Mouse (Mus musculus): Measurements from ENCODE around the gene Gnl2.
A peak's percentile ranks its signal among the peaks of the same experiment; 100 is the strongest.

Gene Gnl2

DNA sequence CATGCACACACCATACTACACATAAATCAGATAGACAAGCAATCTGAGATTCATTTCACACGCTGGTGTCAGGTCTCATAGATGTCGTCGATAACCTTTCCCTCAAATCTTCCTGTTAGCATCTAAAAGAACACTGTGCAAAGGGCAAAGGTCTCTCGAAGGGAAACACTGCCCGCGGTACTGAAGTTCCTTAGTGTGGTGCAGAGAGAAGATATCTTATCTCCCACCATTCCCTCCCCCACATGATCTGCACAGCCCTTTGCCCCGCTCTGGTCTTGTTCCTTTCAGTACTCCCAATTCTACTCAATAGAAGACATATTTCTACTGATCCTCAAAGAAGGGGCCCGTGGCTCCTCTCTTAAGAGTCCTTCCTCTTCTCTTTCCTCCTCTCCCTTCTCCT, 13.4 kb upstream of the Gnl2 start:
- DNase-seq (ENCODE audit: inconsistent ontology term), result no peak

DNA sequence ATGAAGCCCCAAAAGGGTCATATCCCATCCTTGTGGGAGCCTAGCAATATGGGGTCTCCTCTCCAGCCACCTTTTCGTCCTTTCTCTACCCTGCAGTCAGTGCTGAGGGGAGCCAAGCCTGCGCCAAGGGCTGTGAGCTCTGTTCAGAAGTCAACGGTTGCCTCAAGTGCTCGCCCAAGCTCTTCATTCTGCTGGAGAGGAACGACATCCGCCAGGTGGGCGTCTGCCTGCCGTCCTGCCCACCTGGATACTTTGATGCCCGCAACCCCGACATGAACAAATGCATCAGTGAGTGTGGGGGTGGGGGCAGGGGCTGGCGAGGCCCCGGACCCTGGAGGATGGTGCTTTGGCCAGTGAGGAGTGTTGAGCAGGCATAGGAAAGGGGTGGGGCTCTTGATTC, 11.5 kb upstream of the Gnl2 start:
- no peak for DNase-seq (ENCODE audit: inconsistent ontology term)

DNA sequence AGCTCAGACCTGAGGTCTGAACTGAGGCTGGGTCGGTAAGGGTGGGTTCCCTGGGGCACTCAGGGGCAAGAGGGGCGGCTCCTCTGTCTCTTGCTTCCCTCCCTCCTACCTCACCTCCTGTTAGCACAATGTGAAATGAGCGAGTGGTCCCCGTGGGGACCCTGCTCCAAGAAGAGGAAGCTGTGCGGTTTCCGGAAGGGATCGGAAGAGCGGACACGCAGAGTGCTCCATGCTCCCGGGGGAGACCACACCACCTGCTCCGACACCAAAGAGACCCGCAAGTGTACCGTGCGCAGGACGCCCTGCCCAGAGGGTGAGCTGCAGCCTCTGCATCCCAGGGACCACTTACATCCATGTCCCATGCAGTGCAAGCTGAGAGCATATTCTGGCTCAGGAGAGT, 8.9 kb upstream of the Gnl2 start:
- no peak for DNase-seq (ENCODE audit: inconsistent ontology term)

DNA sequence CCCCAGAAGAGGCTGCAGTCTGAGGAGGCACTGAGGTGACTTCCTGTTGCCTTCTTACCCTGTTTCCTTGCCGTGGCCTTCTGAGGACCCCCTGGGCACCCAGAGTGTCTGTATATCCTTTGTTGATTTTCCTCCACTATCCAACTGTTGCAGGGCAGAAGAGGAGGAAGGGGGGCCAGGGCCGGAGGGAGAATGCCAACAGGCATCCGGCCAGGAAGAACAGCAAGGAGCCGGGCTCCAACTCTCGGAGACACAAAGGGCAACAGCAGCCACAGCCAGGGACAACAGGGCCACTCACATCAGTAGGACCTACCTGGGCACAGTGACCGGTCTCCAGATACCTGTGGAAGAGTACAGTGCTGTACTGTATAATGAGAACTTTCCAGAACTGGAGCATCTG, 8.2 kb upstream of the Gnl2 start:
- no peak for DNase-seq (ENCODE audit: inconsistent ontology term)

DNA sequence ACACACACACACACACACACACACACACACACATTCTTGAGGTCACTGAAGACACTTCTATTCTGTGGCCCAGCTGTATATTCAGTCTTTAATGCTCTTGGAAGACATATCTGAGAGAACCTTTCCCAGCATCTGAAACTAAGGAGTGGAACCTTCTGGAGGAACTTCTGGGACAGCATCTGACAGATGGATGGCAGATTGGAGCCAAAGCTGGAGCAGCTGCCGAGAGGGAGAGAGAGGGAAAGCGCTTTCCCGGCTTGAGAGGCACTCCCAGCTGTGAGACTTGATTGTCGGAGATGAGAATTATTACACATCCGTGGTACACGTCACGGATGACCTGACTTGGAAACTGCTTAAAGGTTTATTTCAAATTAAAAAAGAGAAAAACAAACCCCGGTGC, 7.7 kb upstream of the Gnl2 start:
- DNase-seq (ENCODE audit: inconsistent ontology term), result no peak

DNA sequence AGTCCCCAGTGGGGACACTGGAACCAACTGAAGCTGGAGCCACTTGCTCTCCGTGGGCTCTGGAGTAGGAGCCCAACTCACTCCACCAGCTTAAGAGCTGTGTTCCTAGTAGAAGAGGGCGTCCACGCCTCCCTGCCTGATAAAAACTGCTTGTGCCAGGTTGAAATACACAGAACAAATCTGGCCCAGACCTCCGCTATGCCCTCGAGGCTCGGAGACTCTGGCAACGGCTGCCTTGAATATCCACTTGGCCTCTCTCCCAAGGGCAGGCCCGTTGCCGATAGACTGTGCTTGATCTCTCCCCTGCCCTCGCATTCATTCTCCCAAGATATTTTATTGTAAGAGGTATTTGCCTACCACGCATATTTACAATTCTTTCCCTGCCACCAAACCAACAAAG, 1.0 kb downstream of the Gnl2 start:
- no peak for DNase-seq (ENCODE audit: inconsistent ontology term)

DNA sequence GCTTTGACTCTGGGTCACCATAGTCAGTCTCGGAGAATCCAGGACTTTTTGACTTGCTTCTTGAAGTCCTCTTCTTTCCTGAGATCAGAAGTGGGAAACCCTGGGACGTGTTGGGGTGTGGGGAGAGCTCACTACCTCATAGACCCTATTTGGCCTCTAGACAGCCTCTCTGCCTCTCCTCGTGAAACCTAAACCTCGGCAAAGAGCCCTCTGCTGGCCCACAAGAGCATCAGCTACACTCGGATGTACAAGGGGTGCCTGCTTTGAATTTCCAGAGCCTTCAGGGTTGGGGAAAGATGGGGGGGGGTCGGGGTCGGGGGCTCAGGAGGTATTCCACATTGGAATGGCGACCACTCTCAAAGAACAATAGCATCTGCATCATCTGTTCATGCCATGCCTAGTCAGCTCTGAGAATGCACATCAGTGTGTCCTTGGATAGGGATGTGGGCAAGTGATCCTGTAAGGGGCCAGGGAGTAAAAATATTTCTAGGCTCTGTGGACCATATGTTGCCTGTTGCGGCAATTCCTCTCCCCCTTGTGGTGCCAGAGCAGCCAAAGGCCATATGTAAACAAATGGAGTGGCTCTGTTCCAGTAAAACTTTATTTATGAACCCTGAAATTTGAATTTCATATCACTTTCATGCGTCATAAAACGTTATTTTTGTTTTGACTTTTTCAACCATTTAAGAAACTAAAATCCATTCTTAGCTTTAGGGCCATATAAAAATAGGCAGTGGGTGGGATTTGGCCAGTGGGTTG, 4.6 kb downstream of the Gnl2 start:
- DNase-seq (ENCODE audit: inconsistent ontology term), result no peak

DNA sequence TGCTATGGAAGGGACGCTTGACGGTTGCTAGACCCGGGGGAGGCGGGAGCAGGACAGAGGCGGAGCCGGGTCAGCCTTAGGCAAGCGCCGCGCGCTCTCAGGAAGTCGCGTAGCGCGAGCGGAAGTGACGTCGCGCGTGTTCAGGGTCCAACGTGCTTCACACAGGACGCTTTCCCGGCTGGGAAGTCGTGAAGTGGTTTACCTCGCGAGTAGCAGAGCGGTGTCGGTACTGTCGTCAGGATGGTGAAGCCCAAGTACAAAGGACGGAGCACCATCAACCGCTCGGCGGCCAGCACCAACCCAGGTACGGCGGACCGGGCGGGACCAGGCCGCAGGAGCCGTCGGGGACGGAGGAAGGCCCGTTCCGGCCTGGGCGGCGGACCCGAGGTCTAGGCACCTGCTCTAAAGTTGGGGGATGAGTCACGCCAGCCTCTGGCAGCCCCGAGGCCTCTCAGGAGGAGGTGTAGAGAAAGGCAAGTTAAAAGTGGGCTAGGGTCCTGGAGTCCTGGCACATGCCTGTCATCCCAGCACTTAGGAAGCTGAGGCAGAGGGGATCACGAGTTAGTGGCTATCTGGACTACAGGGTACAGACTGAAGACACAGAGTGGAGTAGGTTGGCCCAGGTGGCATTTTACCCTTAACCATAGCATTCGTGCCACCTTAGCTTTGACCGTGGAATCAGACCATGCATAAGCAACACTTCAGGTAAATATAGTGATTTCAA, 13.7 kb downstream of the Gnl2 start:
- peak; percentile 93 for DNase-seq (ENCODE audit: inconsistent ontology term)

DNA sequence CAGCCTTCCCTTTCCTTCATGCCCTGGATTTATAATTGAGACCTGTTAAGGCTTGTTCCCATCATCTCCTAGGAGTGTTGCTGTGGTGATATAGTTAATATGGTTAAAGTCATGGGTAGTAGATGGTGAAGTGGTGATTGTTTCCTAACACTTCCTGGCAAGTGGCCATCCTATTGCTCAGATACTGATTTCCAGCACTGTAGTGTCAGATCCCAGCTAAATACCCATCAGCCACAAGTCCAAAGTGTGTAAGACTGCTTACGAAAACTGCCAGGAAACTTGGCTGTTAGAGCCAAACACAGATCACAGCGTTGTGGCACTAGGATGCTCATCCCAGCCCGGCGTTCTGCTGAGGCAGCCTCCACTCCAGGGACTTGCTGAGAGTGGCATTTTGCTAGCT, 18.0 kb downstream of the Gnl2 start:
- no peak for DNase-seq (ENCODE audit: inconsistent ontology term)

DNA sequence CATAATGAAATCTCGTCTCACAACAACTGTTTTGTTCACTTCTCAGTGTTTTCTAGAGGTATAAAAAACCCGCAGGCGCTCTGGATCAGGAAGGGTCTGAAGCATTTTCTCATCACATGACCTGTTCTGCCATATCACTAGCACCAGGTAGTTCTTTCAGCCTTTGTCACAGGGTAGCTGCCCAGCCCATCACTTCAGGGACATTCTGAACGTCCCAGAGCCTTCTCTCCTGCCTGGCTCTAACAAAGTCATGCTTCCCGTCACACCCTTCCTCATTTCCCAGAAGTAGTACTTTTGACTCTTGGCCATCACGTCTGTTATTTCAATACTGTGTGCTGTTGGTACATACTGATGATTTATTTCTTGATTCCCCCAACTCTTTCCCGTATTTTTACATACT, 28.1 kb downstream of the Gnl2 start:
- DNase-seq (ENCODE audit: inconsistent ontology term), result no peak

DNA sequence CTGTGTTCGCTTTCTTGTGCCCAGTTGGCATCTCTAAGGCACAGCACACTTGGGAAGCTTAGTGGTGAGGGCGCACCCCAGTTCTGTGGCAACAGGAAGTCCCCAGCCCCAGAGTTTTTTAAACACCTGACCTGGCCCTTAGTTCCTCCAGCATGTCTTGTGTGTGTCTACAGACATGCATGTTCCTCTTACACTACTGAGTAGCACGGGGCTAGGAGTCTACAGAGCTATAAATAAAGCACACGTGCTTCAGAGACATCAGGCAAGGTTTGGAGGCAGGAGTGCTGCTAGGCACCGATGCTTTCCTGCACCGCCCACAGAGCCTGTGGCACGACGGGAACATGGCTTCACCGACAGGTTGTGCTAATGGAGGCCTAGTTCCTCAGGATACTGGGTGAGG, 39.0 kb downstream of the Gnl2 start:
- no peak for DNase-seq (ENCODE audit: inconsistent ontology term)

DNA sequence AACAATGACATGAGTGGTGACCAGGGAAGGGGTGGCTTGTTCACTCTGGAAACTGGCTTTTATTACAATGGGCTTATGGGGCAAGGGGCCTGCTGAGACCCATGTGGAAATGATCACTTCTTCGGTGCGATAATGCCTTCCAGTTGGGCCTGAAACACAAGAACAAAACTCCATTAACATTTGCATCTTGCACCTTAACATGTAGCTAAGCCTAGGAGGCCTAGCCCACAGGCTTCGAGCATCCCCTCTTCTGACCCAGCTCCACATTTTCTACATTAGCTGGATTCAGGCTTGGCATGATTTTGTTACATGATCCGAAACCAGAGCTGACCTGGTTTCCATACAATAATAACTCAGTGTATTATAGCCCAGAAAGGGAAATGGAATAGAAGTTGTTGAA, 40.1 kb downstream of the Gnl2 start:
- no peak for DNase-seq (ENCODE audit: inconsistent ontology term)

DNA sequence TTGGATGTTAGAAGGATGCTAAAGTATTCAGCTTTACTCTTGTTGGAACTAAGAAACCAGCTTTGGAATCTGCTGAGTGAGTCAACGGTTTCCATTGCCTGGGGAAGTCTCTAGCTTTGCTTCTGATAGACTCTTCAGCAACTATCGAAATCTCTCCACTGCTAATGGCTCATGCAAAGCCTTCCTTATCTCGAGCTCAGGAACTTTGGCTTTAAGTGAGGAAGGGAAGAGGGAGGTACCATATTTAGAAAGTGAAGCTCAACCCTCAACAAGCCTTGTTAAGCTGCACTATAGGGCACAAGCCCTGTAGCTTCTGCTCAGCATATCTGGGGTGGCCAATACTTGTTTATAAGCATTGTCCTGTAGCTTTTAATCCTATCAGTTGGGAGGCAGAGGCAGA, 40.9 kb downstream of the Gnl2 start:
- DNase-seq (ENCODE audit: inconsistent ontology term), result no peak

DNA sequence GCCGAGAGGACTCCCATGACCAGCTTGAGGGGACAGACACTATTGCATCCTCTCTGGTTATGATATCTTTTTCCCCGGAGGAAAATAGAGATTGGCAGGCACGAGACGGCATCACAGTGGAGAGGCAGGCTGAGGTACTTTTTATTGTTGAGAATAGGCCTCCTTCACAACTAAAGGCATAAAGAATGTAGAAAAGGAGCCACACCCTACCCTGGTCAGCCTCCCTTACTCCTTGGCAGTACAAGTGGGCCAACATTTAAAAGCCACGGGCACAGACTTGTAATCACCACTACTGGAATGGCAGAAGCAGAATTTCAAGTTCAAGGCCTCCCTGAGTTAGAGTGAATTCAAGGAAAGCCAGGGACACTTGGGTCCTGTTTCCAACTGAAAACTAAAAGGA, 41.6 kb downstream of the Gnl2 start:
- no peak for DNase-seq (ENCODE audit: inconsistent ontology term)

DNA sequence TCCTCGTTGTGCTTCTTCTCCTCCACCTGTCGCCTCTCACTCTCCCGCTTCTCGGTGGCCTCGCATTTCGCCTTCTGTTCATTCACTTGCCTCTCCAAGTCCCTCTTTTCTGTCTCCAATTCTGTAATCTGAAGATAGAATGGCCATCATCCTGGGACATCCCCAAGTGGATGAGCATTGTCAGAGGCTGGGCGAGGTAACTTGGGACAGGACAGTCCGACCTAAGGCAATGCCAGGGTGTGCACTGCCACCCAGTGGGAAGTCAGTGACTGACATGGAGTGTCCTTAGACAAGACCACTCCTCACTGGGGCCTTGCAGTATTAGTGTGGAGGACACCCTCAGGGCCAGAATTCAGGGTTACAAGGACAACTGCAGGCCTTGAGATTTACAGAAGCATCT, 42.6 kb downstream of the Gnl2 start:
- DNase-seq (ENCODE audit: inconsistent ontology term), result peak; percentile 74

DNA sequence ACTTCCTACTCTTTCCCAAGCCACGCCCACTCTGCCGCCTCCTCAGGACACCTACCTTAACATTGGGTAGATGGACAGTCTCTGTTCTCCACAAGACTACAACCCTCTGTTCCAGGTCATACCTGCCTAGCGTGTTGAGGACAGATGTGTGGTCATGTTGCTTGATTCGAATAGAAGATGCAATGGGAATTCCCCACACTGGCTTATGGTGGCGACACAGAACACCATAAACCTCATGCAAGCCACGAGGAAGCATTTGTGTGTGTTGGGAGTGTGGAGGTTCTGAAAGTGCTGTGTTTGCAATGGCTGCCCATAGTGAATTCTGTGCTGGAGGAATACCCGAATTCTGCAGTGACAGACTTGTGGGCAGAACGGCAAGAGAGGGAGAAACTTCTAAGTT, 47.4 kb downstream of the Gnl2 start:
- no peak for DNase-seq (ENCODE audit: inconsistent ontology term)

DNA sequence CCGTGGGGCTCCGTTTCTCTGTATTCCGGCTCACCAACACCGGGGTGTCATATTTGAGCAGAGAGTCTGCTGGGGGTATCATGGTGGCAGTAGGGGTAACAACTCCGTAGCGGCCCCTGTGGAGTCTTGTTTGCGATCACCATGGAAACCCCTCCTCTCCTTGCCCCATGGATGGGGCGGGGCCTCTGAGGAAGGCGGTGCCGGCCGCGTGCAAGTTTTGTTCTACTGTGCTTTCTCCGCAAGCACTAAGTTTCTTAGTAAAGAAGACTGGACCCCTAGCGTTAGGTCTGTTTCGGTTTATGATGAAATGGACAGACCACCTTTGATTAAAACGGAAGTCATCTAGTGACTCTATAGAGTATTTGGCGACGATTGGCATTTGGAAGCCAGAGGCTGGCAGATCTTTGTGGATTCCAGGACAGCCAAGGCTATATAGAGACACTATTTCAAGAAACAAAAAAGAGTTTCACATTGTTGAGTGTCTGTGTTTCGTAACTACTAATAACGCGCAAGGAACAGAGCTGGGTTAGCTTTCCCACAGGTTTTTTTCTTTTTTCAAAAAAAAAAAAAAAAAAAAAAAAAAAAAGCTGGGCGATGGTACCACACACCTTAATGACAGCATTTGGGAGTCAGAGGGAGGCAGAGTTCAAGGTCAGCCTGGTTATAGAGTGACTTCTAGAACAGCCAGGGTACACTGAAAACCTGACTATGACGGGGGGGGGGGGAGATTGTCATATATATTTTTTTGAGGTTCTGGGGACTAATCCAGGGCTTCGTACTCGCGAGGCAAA, 49.3 kb downstream of the Gnl2 start, which contains the start of gene Dnali1:
Dnali1 (minus strand) TSS at position 187 of the 791 bp plus-strand sequence.
- DNase-seq (ENCODE audit: inconsistent ontology term), result peak; percentile 69

DNA sequence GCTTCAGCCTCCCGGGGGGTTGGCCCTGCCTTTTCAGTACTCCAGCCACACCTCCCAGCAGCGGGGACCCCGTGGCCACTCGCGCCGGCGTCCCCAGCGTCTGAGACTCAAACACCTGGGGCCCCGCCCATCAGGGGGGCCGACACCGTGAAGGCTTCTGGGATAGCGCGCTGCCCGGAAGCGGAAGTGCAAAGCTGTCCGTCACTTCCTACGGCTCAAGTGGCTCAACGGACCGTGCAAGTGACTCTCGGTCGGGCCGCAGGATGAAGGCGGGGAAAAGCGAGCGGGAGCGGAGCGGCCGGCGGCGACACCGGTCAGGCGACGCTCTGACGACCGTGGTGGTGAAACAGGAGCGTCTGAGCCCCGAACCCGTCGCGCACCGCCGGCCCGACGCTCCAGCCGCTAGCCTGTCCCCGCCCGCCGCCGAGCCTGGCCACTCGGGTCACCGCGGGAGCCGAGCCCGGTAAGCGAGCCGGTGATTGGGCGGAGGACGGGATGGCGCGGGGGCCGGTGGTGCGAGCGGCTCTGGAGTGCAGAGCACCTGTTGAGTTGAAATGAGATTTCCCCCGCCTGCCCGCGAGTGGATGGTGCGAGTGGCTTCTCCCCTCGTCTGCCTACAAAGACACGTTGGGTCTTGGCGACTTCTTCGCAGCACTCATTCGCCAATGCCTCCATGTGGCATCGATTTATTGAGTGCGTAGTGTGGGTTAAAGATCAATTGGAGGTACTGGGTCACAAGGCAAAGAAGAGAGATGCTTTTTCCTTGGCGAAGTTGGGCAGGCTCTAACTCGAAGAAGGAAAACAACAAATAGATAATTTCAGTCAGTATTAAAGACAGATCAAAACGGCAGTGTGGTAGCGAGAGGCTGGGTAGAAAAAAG, 50.3 kb downstream of the Gnl2 start, which contains the start of gene Snip1:
Snip1 (plus strand) TSS at position 183 of the 881 bp plus-strand sequence.
- DNase-seq (ENCODE audit: inconsistent ontology term), result peak; percentile 95

DNA sequence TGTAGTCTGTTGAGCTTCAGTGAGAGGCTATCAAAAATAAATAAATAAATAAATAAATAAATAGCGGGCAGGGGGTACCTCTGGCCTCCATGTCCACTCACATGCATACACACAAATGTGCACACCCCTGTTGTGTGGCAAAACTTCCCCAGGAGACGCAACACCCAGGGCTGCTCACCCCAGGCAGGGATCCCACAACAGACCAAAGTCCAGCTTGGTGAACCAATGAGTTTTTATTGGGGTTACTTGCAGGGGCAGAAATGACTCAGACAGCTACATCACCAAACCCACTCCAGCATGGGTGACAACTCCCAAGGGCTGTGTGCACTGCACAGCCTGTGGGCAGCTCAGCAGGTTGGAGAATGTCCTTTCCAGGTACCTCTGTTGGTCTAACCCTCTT, 61.3 kb downstream of the Gnl2 start:
- no peak for DNase-seq (ENCODE audit: inconsistent ontology term)

DNA sequence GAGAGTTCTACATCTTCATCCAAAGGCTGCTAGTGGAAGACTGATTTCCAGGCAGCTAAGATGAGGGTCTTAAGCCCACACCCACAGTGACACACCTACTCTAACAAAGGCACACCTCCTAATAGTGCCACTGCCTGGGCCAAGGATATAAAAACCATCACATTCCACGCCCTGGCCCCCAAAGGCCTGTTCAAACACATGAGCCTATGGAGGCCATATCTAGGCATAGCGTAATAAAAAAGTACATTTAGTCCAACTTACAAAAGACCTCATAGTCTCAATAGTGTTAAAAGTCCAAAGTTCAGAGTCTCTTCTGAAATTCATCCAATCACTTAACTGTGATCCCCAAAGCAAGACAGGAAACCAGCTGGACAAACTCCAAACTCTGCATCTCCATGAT, 62.3 kb downstream of the Gnl2 start:
- DNase-seq (ENCODE audit: inconsistent ontology term), result no peak

Measured in Muller cell, postnatal 12 days (primary cell).